Mouse (Mus musculus): ENCODE measurements at regions not wholly inside any gene's neighbourhood (a gene's known extent, or its start where the extent isn't known, plus 50 kb on each side); places are given as distances from the start of the nearest gene placed in this dataset.

DNA sequence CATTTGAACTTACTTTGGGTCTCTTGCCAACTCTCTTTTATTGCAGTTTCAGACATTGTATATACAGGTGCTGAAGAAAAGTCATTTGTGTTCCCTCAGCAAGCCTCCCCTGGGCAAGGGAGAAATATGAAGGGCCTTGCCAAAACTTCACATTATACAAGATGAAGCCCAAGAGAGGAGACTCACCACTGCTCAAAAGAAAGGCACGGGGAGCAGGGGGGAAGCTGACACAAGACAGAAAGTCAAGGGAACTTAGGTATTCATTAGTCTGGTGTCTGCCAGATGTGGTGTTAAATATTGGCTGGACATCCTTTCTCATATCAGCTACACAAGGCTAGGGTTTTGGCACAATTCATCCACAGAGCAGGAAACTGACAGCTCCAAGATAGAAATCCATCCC is 272.0 kb downstream of the Sorl1 start:
- TF ChIP-seq CTCF (IDR thresholded peaks at IDR 0.05; ENCODE audit: borderline replicate concordance, insufficient read depth, low read length) (no peak), POLR2A (IDR thresholded peaks at IDR 0.05; ENCODE audit: low read depth, low read length) (no peak)
